Mouse (Mus musculus): ENCODE results near the gene Klrc1.
"Not testable (repeated sequence)": the region's sequence is repeated elsewhere in the genome, so short reads cannot be mapped to it uniquely, and the experiment has no call there.

The Klrc1 gene

DNA sequence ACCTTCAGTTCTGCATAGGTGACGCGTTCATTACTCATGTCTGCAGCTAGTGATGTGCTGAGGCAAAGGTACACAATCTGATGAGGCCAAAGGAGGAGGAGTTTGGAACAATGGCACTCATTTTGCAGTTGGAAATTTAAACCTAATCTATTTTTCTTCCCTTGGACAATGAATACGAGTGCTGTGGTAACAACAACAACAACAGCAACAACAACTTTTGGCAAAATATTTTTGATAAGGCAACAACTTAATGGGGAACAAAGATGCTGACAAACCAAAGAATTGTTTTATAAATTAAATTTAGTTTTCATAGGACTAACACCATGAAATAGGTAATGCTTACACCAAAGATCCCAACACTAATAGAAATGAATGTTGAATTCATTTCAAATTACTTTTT, at the start of gene Klrc1:
TSS of gene Klrc1 (minus strand) at position 101 of the 400 bp plus-strand sequence.
- no peak for DNase-seq (ENCODE audit: low read depth)

DNA sequence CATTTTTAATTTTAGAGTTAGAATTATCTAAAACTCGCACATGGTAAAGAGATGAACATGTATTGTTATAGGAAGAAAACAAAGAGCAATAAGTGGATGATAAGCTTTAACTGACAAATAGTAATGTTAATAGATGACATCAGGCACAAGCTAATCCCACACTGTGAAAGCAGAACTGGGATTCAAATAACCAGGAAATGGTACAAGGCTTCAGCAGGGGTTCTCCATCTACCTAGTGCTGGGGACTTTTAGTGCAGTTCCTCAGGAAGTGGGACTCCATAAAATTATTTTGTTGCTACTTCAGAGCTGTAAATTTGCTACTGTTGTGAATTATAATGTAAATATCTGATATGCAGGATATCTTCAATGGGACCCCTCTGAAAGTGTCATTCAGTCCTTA, 48.5 kb upstream of the Klrc1 start:
- no peak for DNase-seq (ENCODE audit: low read depth)

DNA sequence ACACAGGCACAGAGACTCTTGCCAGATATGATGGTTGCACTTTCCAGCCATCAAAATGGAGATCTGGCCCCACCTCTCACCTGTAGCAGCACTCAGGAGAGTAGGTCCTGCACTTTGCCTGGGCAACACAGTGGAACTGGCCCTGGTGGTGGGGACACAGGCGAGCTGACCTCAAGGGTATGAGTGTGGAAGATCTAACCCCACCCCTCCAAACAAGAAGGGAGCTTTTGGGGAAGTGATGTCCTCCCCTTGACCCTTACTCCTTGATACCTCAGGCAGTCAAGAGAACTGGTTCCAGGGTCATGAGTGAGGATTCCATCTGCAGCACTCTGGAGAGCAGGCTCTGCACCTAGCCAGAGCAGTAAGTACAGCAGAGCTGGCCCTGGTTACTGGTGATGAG, 42.6 kb upstream of the Klrc1 start:
- no peak for DNase-seq (ENCODE audit: low read depth)

DNA sequence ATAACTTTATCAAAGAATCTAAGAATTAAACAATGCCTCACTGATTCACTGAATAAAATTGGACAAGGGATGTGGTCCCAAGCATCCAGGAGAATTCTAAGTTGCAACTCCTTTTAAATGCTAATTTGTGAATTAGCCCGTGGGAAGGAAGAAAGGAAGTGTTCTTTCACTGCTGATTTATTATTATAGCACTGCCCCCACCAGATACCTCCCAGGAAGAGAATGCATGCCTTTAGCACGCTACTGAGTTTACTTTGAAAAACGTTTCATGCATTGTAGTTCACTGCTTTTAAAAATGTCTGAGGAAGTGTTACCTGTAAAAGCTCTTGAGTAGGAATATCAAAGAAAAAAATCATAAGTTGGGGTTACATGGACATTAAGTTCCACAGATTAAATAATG, 41.7 kb upstream of the Klrc1 start:
- DNase-seq (ENCODE audit: low read depth): no peak

DNA sequence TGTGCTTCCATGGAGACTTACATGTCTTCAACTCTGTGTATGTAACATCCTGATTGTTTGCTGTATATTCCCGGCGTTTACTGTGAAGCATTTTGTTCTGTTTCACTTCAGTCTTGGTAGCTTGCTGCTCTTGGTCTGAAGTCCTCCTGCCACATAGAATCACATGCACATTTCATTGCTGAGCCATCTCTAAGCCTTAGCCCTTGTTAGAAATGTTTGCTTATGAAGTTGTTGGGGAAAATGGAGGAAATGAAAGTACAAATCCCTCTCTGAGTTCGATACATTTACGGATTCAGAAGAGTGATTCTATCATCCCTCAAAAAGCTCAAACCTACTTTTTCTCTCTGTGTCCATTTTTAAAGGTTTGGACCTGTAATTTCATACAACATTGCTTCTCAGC, 38.3 kb upstream of the Klrc1 start, which contains the start of gene Klri1:
TSS of gene Klri1 (minus strand) at position 101 of the 400 bp plus-strand sequence.
- no peak for DNase-seq (ENCODE audit: low read depth)

DNA sequence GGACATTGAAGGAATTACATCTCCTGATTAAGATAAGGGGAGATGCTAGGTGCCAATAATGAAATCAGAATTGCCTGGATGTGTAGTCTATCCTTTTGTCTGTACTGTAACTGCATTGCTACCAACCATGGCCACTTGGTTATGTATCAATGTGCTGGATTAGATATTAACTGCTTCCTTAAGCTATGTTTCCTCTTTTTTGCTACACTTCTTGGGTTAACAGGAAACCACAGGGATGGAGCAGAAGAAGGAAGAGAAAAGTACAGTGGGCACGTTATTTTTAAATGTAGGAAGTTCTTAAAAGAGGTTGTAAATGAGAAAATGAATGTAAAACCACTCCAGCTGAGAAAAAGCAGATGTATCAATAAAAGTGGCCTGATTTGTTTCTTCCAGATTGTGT, 34.8 kb upstream of the Klrc1 start:
- DNase-seq (ENCODE audit: low read depth): no peak

DNA sequence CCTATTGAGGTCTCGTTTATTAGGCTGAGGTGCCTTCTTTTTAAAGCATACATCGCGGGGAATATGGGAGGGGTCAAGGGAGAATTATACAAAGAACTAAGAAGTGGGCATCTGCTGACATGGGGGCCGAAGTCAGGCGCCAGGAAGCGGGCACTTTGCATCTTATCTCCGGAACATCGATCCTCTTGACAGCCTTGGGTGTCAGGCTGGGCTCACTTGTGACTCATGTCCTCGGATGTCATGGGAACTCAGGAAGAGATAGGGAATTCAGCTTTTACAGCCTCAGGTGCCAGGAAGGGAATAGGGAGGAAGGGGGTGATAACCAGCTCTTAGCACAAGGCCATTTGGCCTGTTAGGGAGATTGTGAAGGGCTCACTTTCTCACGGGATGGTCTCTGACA, 12.7 kb upstream of the Klrc1 start:
- DNase-seq (ENCODE audit: low read depth): not testable (repeated sequence)

DNA sequence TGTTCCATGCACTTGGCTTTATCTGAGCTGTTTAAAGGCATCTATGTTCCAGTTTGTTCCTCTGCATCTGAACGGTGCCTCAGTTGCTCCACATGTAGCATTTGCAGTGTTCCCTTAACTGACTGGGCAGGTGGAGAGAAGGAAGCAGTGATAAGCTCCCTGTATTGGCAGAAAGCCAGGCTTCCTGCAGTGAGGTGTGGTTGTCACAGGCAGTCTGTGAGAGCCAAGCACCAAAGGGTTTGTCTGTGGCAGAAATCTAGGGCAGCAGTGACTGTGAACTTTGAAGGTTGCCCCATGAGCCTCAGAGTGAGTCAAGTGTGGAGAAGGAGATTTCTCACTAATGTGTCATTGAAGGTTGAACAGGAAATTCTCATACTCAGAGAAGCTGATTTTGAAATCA, 1.6 kb upstream of the Klrc1 start:
- no peak for DNase-seq (ENCODE audit: low read depth)

DNA sequence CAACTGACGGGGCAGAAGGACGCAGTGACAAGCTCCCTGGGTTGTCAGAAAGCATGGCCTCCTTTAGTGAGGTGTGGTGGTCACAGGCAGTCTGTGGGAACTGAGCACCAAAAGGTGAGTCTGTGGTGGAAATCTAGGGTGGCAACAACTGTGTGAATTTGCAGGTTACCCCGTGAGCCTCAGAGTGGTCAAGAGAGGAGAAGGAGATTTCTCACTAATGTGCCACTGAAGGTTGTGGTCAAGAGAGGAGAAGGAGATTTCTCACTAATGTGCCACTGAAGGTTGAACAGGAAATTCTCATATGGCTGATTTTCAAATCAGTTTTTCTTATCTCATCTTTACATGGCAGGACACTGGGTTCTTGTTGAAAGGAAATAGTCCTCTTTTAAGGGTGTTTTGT, 17.5 kb downstream of the Klrc1 start:
- not testable (repeated sequence) for DNase-seq (ENCODE audit: low read depth)

DNA sequence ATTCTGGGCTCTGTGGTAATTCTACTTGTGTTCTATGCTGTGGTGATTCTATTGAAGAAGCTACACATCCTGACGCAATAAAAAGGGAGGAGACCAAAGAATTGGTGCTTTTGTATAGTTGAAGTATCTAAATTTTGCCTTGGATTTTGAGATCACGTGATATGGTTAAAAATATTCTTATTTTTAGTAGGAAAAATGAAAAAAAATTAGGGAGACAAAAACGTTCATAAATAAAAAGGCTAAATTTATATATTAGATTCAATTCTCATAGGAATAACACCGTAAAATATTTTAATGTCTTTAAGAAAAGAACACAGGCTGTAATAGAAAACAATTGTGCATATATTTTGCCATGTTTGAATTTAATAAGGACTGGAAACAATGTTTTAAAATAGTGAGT, 18.2 kb downstream of the Klrc1 start, which contains the start of gene Klrc2:
TSS of gene Klrc2 (minus strand) at position 101 of the 400 bp plus-strand sequence.
- not testable (repeated sequence) for DNase-seq (ENCODE audit: low read depth)

DNA sequence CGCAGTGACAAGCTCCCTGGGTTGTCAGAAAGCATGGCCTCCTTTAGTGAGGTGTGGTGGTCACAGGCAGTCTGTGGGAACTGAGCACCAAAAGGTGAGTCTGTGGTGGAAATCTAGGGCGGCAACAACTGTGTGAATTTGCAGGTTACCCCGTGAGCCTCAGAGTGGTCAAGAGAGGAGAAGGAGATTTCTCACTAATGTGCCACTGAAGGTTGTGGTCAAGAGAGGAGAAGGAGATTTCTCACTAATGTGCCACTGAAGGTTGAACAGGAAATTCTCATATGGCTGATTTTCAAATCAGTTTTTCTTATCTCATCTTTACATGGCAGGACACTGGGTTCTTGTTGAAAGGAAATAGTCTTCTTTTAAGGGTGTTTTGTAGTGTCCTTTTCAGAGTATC, 34.7 kb downstream of the Klrc1 start:
- not testable (repeated sequence) for DNase-seq (ENCODE audit: low read depth)

DNA sequence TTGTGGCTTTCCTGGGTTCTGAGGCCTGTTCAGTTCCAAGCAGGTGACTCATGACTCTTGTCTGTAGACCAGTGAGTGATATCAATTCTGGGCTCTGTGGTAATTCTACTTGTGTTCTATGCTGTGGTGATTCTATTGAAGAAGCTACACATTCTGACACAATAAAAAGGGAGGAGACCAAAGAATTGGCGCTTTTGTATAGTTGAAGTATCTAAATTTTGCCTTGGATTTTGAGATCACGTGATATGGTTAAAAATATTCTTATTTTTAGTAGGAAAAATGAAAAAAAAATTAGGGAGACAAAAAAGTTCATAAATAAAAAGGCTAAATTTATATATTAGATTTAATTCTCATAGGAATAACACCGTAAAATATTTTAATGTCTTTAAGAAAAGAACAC, 35.5 kb downstream of the Klrc1 start, which contains the start of gene Klrc3:
TSS of gene Klrc3 (minus strand) at position 101 of the 400 bp plus-strand sequence.
- DNase-seq (ENCODE audit: low read depth): not testable (repeated sequence)

DNA sequence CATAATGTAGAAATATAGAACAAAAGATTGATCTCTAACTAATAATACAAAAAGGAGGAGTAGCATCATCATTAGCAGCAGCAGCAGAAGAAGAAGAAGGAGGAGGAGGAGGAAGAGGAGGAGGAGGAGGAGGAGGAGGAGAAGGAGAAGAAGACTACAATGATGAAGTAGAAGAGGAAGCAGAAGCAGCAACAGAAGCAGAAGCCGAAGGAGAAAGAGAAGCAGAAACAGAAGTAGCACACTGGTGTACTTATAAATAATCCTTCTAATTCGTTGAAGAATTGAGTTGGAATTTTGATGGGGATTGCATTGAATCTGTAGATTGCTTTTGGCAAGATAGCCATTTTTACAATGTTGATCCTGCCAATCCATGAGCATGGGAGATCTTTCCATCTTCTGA, 47.7 kb downstream of the Klrc1 start:
- DNase-seq (ENCODE audit: low read depth): not testable (repeated sequence)

DNA sequence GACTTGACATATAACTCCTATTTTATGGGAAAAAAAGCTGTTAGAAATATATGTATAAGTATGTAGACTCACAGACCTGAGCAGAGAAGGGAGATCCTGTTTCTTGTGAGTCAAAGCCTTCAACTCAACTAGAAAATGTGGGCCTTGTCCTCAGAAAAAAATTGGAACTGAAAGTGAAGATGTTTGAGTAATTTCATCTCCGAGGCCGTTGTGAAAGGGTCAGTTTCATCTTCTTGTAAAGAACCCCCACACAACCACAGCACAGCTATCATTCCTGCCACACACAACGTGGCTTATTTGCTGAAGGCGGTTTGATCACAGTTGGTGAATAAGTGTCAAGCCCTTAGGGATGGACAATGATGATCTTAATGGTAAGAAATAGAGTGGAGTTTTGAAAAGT, 55.0 kb downstream of the Klrc1 start, which contains the start of gene Klrk1:
TSS of gene Klrk1 (minus strand) at position 130 of the 400 bp plus-strand sequence.
- no peak for DNase-seq (ENCODE audit: low read depth)

All from c-Kit-positive CD71-negative TER-119-negative erythroid progenitor cells, embryonic 14.5 days (primary cell).